Mouse (Mus musculus) small intestine, adult 2 months (tissue): Measurements from ENCODE around the gene 1810049J17Rik. TPM values are rescaled to one million over a fixed set of nuclear protein-coding genes. Genes with fewer than 3 reads are reported as not detected.
"Not testable (repeated sequence)": the region's sequence is repeated elsewhere in the genome, so short reads cannot be mapped to it uniquely, and the experiment has no call there.

Experiments
- H3K27ac ChIP-seq: fragments of 200-500 bp; 2 replicates; pipeline ENCODE4 v1.5.1; 2012; ENCODE audit warnings: low read depth, low read length, control low read depth, inconsistent platforms; ENCODE audit not compliant: insufficient read depth
- H3K27me3 ChIP-seq: fragments of 200-500 bp; 2 replicates; pipeline ENCODE4 v1.6.1; 2012; ENCODE audit warnings: mild to moderate bottlenecking, moderate library complexity, low read length, inconsistent platforms; ENCODE audit not compliant: control insufficient read depth, insufficient read depth
- H3K36me3 ChIP-seq: fragments of 200-500 bp; 2 replicates; pipeline ENCODE4 v1.6.1; 2012; ENCODE audit warnings: mild to moderate bottlenecking, low read length, control low read depth, inconsistent platforms; ENCODE audit not compliant: control insufficient read depth, insufficient read depth
- H3K4me1 ChIP-seq: fragments of 200-500 bp; 2 replicates; pipeline ENCODE4 v1.6.1; 2012; ENCODE audit warnings: low read length, inconsistent platforms, mixed read lengths; ENCODE audit not compliant: control insufficient read depth, insufficient read depth, insufficient read length
- H3K4me3 ChIP-seq: fragments of 200-500 bp; 2 replicates; pipeline ENCODE4 v1.5.1; 2012; ENCODE audit warnings: low read depth, mild to moderate bottlenecking, control low read depth, inconsistent platforms, low read length, moderate library complexity
- CTCF ChIP-seq: fragments of 200-500 bp; IDR thresholded peaks from 2 replicates; pipeline ENCODE4 v1.5.1; 2012; ENCODE audit warnings: low read depth, mild to moderate bottlenecking, control low read depth, inconsistent platforms, low read length, moderate library complexity, mixed read lengths; ENCODE audit not compliant: insufficient replicate concordance, insufficient read length; ENCODE audit errors: extremely low read depth
- POLR2A ChIP-seq: fragments of 200-500 bp; IDR thresholded peaks from 2 replicates; pipeline ENCODE4 v1.6.1; 2012; ENCODE audit warnings: low read depth, mild to moderate bottlenecking, control low read depth, inconsistent platforms, low read length, moderate library complexity
- WGBS: fragments of 180-500 bp; shearing (Covaris S2); methylation state at CpG from one replicate; pipeline ENCODE4 v1.1.7; 2018; 5-methylcytosine and 5-hydroxymethylcytosine counted together
- polyA plus RNA-seq: library from polyadenylated mRNA; depleted of rRNA; stranded (reverse); fragments of >200 nt; gene quantifications from 2 replicates; pipeline ENCODE4 v1.2.3, GENCODE M21; 2012; rRNA removed

Gene 1810049J17Rik
- not detected in 2 replicates for polyA plus RNA-seq

DNA sequence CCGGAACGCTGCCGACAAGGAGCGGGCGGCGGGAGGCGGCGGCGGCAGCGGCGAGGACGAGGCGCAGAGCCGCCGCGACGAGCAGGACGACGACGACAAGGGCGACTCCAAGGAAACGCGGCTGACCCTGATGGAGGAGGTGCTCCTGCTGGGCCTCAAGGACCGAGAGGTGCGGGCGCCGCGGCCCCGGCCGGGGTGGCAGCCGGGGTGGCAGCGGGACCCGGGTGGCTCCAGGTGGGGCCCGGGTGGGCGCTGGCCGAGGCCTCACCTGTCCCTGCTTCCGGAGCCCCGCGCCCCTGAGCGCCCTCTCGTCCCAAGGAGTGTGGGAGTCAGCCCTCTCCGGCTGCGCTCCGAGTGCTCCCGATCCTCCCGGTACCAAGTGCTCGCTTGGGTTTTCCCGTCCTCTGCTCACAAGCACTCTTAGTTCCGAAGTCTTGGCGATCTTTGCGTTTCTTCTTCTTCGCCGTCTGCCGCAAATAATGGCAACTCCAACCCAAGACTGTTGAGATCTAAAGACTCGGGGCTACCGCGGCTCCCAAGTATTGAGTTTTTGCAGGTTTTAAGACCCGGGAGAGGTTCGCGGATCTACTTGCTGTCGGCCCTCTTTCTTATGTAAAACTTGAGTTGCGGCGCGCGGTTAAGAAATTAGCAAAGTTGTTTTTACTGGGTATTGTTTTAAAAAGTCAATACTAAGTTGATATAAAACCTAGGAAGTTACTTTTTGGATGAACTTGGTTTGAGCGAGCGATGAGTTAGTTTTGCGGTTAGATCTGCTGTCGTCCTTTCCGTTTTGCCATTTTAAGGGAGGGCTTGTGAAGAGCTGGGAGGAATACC, at the start of gene 1810049J17Rik:
1810049J17Rik (minus strand) TSS at position 112 of the 834 bp plus-strand sequence.
- under 1% methylated on average over 70 of the region's 70 CpGs for WGBS
- H3K4me3 ChIP-seq: peak within 1 kb of the TSS; percentile 99
- no peaks in the 10 kb centered on the region for H3K27me3 ChIP-seq
- peaks cover 10% of the 10 kb centered on the region; the same call in 1 of the 2 replicates for H3K4me1 ChIP-seq
- H3K36me3 ChIP-seq: peaks cover 4% of the 10 kb centered on the region
- H3K27ac ChIP-seq: peak within 1 kb of the TSS; percentile 94
- TF ChIP-seq CTCF: no peak
- TF ChIP-seq POLR2A: 0 out of 2 replicates have a peak, but pooled peaks have one; percentile 24

- Histone ChIP-seq H3K36me3 (no peaks in the 10 kb centered on the region), H3K4me3 (no peak overlapping the region), H3K27ac (no peak overlapping the region), H3K4me1 (peaks cover 21% of the 10 kb centered on the region), H3K27me3 (no peaks in the 10 kb centered on the region)
- TF ChIP-seq CTCF (peak; percentile 81; the same call in 1 of the 2 replicates), POLR2A (no peak)
- 2% methylated on average over 8 of the region's 8 CpGs for WGBS
Observed at GRCm38 (mm10) chr15:12371183-12371582, 49.5 kb upstream of the 1810049J17Rik start.

- 97% methylated on average over 3 of the region's 3 CpGs for WGBS
- TF ChIP-seq POLR2A (no peak), CTCF (no peak)
- Histone ChIP-seq H3K27ac (no peak overlapping the region), H3K27me3 (no peaks in the 10 kb centered on the region), H3K4me1 (peaks cover 26% of the 10 kb centered on the region), H3K36me3 (no peaks in the 10 kb centered on the region), H3K4me3 (no peak overlapping the region)
Observed at GRCm38 (mm10) chr15:12370096-12370495, 48.4 kb upstream of the 1810049J17Rik start.

GRCm38 (mm10) chr15:12368850-12369249, 47.2 kb upstream of the 1810049J17Rik start:
- WGBS: 87% methylated on average over 4 of the region's 4 CpGs
- no peaks in the 10 kb centered on the region for H3K27me3 ChIP-seq
- TF ChIP-seq CTCF (no peak), POLR2A (no peak)

GRCm38 (mm10) chr15:12368357-12368756, 46.7 kb upstream of the 1810049J17Rik start:
- Histone ChIP-seq H3K4me3 (no peak overlapping the region), H3K36me3 (no peaks in the 10 kb centered on the region), H3K27me3 (no peaks in the 10 kb centered on the region), H3K27ac (peak overlapping the region; percentile 97), H3K4me1 (peaks cover 23% of the 10 kb centered on the region)
- TF ChIP-seq CTCF (no peak), POLR2A (no peak)
- WGBS: 71% methylated on average over 11 of the region's 11 CpGs

More at GRCm38 (mm10) chr15:12368850-12369249, 47.2 kb upstream of the 1810049J17Rik start:
- no peak overlapping the region for H3K4me3 ChIP-seq
- H3K4me1 ChIP-seq: peaks cover 23% of the 10 kb centered on the region
- H3K27ac ChIP-seq: no peak overlapping the region
- no peaks in the 10 kb centered on the region for H3K36me3 ChIP-seq

- H3K27ac ChIP-seq: peak overlapping the region; percentile 97
Observed at GRCm38 (mm10) chr15:12367306-12368080, 45.8 kb upstream of the 1810049J17Rik start.

GRCm38 (mm10) chr15:12366580-12367305, 45.0 kb upstream of the 1810049J17Rik start:
- H3K27me3 ChIP-seq, H3K36me3 ChIP-seq, H3K4me3 ChIP-seq: not testable (repeated sequence)
- H3K27ac ChIP-seq: peak overlapping the region; percentile 97
- WGBS: 81% methylated on average over 11 of the region's 11 CpGs
- H3K4me1 ChIP-seq: peaks cover 23% of the 10 kb centered on the region

More at GRCm38 (mm10) chr15:12367306-12368080, 45.8 kb upstream of the 1810049J17Rik start:
- 20% methylated on average over 13 of the region's 13 CpGs for WGBS
- Histone ChIP-seq H3K4me1 (peaks cover 23% of the 10 kb centered on the region), H3K4me3 (0 out of 2 replicates have a peak overlapping the region, but pooled peaks have one; percentile 10), H3K27me3 (no peaks in the 10 kb centered on the region), H3K36me3 (no peaks in the 10 kb centered on the region; the same call in 1 of the 2 replicates)
- TF ChIP-seq CTCF: peak; percentile 15; the same call in 1 of the 2 replicates
- TF ChIP-seq POLR2A: no peak
